Mouse (Mus musculus) right cerebral cortex, postnatal 4 days (tissue): ENCODE data around the gene Hist2h2aa1.
"Not testable (repeated sequence)": the region's sequence is repeated elsewhere in the genome, so short reads cannot be mapped to it uniquely, and the experiment has no call there.

Experiments used
- DNase-seq: peaks from one replicate; pipeline ENCODE4 v3.0.0-alpha.2; 2022

Hist2h2aa1 gene

GRCm38 (mm10) chr3:96255926-96256593 is 10.8 kb downstream of the Hist2h2aa1 start:
- no peak for DNase-seq

DNA sequence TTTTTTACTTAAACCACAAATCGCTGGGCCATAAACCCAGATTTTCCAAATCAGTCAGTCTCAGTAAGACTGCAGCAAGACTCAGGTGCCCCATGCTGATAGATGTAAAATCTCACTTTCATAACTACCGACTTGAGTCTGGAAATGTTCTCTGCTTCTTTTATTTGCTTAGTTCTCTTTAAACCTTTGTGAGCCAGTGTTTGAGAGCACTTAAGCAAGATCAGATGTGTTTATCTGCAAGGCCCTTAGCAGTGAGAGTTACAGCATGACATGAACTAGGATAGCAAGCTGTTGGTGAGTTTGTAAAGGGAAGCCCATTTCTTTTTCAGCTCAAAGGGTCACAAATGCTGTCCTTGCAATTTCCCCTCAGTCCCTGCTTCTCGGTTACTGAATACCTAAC is 11.9 kb downstream of the Hist2h2aa1 start:
- no peak for DNase-seq

- DNase-seq = no peak
Measured at GRCm38 (mm10) chr3:96260220-96260619, 14.9 kb downstream of the Hist2h2aa1 start.

GRCm38 (mm10) chr3:96261623-96262022 is 16.3 kb downstream of the Hist2h2aa1 start:
- no peak for DNase-seq

DNA sequence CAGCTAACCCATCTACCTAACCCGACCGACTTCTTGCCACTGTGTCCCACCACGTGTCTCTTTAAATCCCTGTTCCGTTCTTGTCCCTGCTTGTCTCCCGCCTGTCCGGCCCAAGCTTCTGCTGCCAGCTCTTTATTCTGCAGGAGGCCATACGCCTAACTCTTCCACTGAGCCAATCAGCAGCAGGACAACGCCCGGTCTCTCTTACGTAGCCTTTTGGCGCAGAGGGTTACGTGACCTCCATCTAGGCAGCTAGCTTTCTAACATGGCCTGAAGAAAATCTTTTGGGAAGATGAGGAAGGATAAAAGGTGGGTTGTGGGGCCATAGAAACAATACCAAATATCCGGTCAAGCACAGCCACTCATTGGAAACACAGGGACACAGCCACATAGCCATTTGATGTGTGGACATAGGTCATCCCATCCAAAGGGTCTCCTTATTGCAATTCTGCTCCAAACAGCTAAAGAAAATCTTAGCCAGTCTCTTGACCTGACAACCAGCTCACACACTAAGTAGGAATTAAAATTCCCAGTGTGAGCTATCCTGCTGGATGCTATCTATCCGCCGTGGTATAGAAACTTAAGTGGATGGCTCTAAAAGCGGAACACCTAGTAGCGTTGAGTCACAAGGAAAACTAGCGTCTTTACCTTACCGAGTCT is 17.0 kb downstream of the Hist2h2aa1 start:
- DNase-seq = peak; percentile 58

GRCm38 (mm10) chr3:96262979-96263550 is 17.8 kb downstream of the Hist2h2aa1 start, which contains the start of gene Hist2h4:
Gene Hist2h4 (minus strand): TSS chr3:96263311.
- peak; percentile 89 for DNase-seq

DNA sequence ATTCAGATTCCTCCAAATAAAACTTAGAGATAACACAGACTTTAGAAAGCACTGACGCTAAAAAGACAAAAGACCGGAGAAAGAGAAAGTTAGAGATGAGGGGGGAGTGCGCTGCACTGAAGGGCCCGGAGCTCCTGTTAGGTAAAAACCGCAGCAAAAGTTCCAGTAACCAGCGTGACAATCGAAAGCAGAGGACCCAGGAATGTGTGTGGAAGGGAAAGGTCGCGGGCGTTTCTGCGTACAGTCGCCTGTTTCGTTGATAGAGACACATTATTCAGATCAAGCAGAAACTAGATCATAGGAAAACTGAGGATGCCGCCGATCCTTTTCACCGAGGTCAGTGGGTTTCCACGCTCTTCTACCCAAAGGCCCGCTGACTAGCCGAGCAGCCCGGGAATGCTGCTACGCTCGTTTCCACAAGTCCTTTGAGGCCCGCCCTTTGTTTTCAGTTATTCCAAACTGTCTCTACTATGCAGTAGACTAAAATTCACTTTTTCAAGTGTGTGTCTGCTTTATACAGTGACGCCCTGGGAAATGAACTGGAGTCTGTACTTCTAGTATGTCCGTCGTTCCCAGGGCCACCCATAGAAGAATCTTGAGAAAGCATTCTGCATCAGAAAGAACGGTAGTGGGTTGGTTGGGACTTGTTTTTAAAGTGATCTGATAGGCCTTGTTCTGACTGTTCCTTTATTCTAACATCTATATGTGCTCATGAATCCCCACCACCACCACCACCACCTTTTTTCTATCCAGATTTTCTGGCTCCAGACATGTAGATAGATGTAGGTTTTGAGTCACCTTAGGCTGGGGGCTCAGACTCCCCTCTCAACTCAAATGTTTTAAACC is 18.5 kb downstream of the Hist2h2aa1 start:
- peak; percentile 30 for DNase-seq

DNA sequence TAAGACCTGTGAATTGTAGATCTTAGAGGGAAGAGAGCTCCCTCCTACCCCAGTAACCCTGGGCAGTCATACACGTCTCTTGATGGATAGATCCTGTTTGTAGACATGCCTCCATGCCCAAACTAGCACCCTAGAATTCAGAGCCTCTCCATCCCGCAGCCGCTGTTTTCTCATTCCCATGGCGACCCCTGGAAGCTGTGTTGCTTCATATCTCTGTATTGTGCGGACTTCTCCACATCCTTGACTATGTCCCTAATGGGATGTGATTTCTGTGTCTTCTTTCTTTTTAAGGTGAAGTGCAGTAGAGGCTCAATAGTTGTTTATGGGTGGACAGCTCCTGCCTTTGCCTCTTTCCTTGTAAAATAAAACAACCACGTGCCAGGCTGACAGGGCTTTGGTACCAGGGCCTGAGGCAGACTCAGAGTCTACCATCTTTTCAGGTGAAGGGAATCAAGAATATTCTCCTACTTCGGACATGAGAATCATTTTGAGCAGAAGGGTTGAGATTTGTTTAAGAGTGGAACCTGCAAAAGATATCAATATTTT is 19.2 kb downstream of the Hist2h2aa1 start:
- no peak for DNase-seq

DNA sequence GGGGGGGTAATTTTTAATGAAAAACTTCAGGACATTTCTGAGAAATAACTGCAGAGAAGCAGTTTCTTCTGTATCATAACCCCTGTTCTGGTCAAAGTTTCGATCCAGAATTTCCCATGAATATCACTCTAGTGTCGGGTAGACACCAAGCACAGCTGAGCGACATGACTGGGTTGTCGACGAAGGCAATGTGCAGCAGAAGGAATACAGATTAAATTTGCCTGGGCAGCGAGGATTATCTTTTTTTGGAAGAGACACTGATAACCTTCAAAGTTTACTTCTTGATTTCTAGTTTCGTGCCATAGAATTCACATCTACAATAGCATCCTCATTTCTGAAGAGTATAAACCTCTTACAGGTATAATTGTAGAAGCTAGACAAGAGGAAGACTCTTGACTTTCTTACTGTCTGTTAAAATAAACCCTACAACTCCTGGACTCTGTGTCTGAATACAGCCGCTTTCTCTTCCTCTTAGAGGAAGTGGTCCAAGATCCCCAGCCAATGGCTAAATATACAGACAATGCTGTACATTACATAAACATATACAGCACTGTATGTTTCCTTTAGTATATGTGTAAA is 20.9 kb downstream of the Hist2h2aa1 start:
- DNase-seq = no peak

GRCm38 (mm10) chr3:96267541-96267940 is 22.2 kb downstream of the Hist2h2aa1 start:
- DNase-seq = no peak

DNA sequence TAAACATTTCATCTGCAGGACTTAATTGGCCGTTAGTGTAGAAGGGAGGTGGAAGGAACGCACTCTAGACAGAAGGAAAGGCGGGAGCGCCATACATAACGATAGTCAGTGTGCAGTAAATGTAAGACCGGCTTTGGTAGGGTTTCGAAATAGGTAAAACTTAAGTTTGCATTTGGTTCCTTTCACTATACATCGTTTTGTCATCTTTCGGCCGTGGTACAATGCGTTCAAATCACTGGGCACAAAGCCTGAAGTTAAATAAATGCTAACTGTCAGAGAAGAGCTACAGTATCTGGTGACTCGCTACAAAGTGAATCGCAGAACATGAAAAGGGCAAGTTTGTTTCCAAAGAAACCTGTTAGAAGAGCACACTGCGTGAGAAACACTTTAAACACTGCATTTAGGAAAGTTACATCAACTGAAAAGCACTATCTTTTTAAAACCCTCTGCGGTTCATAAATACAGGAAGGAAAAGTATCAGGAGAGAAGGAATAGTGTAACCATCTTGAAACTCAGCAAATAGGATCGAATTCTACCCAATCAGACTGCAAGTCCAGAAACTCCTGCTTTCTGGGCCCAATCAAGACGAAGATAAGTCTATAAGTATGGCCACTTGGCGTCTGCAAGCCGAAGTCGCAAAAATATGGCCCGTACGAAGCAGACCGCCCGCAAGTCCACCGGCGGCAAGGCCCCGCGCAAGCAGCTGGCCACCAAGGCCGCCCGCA is 22.9 kb downstream of the Hist2h2aa1 start, which contains the start of gene Hist2h3b:
Gene Hist2h3b (plus strand): TSS at position 604 of the 725 bp plus-strand sequence.
- DNase-seq = peak; percentile 64

GRCm38 (mm10) chr3:96268776-96269378 is 23.6 kb downstream of the Hist2h2aa1 start:
- not testable (repeated sequence) for DNase-seq

DNA sequence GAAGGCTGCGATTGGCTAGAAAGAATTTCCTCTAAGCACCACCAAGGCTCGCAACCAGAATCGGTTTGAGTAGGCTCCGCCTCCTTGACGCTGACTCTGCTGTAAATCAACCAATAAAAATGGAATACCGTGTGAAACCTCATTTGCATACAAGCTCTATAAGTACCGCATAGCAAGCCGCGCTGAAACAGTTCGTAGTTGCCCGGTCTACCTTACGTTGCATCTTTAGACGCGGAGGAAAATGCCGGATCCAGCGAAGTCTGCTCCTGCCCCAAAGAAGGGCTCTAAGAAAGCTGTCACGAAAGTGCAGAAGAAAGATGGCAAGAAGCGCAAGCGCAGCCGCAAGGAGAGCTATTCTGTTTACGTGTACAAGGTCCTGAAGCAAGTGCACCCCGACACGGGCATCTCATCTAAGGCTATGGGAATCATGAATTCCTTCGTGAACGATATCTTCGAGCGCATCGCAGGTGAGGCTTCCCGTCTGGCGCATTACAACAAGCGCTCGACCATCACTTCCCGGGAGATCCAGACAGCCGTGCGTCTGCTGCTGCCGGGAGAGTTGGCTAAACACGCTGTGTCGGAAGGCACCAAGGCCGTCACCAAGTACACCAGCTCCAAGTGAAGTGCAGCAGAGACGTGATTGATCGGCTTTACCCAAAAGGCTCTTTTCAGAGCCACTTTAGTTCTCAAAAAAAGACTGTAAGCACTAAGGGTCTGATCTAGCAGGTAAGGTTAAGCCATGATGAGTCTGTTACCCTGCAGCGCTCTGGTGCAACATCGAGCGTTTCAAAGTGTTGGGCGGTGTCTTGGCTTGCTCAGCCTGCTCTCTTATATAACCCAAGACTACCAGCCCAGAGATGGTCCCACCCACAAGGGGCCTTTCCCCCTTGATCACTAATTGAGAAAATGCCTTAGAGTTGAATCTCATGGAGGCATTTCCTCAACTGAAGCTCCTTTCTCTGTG is 24.5 kb downstream of the Hist2h2aa1 start, which contains the start of gene Hist2h2bb:
Gene Hist2h2bb (plus strand): TSS at position 242 of the 964 bp plus-strand sequence.
- DNase-seq = peak; percentile 73

DNA sequence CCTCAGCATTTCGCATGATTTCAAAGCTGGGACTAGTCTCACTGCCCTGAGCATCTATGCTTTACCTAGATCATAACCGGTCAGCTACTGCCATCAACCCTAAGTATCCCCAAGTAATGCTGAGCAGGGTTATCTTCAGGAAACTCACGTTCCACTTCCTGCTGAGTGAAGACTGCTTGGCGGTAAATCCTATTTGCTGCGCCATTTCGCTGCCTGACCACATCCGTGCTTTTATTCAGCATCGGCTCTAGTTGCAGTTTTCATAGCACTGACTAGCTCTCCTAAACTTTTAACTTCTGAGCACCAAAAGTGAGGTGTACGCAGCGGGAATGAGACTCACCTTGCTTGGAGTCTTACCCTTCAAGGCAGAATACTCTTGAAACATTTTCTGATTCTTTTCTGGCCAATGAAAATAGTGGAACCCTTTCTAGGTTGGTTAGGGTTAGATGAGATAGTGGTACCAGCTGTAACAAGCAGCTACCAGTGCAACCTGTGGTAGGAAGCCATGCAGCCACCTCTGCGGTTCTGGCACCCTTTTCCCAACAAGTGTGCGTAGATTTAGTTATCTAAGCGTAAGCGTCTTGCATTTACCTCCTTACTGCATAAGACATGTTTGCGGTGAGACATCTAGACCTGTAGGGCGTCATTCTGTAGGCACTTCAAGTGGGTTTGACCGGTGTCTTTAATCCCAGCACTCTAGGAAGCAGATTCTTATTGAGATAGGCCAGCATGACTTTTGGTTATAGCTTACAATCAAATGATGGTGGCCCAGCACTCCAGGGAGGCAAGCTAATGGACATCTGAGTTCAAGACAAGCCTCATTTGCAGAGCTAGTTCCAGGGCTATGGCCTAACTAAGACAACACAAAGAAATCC is 28.5 kb downstream of the Hist2h2aa1 start:
- DNase-seq = no peak

DNA sequence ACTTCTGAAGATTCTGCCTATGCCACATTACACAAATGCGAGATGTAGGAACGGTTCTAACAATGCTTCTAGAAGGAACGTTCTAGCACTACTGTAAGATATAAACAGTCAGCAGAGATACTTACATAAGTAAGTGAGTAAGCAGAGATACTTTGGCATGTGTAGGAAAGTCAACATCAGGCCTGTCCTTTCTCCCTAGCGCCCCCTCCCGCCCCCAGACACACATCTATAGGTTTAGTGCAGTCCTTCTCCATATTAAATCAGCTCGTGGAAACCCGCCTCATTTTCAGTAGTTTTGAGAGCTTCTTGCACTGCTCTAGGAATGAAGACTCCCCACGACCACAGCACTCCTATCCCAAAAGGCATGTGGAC is 32.1 kb downstream of the Hist2h2aa1 start:
- peak; percentile 51 for DNase-seq

GRCm38 (mm10) chr3:96277800-96278624 is 32.7 kb downstream of the Hist2h2aa1 start:
- peak; percentile 92 for DNase-seq

DNA sequence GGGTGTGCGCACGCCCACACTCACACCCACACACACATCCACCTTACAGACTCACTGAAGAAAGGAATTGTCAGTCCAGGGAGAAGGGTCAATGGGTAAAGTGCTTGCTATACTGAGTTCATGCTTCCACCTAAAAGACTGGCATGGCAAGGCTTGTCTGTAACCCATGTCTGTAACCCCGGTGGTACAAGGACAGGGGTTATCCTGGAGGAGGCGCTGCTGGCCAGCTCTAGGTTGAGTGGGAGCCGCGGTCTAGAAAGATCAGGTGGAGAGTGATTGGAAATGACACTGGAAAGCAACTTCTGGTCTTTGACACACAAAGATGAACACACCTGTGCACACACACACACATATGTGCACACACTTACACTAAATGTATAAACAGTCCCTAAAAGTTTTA is 35.4 kb downstream of the Hist2h2aa1 start:
- DNase-seq = no peak

- DNase-seq = peak; percentile 43
Measured at GRCm38 (mm10) chr3:96284457-96284856, 39.2 kb downstream of the Hist2h2aa1 start.
